Mouse (Mus musculus) frontal cortex, postnatal 25 days (tissue): ENCODE data around the gene Rrp15.
"Not testable (repeated sequence)": the region's sequence is repeated elsewhere in the genome, so short reads cannot be mapped to it uniquely, and the experiment has no call there.

Source experiments
- DNase-seq, 2 experiments: peaks; one replicate each; pipeline ENCODE4 v3.0.0; 2022; ENCODE audit warnings: low spot score in 2 of 2

Gene Rrp15

DNA sequence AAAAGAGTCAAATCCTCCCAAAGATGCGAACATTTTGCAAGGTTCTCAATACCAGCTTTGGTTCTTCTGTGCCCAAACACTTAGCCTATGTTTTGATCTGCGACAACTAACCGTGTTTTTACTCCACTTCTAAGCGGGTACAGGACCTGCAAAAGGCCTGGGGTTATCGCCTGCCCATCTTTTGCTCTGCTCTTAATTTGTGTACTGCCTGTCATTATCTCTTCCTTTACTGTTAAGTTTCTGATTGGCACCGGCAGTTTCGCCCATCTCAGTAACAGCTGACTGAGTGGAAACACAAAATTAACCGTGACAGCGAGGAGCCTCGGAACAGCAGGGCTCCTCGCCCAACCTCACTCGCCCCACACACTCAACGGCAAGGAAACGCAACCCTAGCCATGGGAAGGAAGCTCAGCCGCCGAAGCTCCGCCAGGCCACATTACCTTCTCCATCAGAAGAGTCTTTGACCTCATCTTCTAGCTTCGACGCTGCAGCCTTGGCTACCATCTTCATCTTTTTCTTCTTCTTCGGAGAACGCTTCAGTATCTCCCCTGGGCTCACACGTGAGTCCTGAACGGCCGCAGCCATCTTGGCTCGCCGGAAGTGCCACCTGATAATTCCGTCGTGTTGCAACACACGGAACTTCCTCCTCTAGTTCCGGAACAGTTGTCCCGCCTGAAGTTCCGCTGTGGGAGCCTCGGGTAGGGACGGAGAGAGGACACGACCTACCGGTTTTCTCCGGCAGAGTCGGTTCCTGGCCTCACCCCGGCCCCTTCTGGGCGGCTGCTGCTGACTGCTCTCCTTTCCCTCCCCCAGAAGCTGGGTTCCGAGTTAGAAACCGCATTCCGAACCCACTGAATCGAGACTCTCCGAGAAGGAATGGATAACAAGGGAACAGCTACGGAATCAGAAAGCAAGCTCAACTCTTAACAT is at the start of gene Rrp15:
Gene Rrp15, minus strand, starts transcription at position 635 of the 930 bp plus-strand sequence.
- DNase-seq = peak; percentile 70 to 77

DNA sequence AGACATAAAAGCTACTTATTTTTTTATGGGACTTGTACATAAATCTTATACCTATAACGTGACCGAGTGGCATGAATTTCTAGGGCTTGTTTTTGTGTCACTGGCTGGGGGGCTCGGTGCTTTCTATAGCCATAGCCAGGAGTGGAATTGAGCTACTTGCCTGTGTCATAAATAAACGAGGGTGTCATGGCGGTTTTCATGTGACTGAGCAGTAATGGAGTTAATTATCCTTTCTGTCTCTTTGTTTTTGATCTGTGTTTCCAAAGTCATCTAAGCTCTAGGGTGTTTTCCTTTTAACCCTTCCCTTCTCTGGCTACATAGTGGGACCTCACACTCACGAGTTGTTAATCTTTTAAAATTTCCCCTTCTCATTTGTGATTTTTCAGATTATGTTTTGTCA is 48.8 kb upstream of the Rrp15 start:
- DNase-seq = no peak

DNA sequence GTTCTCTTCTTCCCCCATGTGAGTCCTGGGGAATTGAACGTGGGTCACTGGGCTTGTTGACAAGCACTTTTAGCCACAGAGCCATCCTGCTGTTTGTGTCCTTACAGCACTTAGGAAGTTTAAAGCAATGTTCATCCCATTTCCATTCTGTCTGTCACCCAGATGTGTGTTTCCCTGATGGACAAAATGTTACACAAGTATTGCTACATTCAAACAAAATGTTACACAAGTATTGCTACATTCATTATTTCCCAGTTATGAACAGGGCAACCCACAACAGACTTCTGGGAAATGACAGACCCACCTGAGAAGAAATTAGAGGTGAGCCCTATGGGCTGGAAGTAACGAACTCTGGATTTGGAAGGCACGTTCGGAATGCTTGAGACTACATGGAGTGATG is 36.2 kb upstream of the Rrp15 start:
- DNase-seq = no peak

DNA sequence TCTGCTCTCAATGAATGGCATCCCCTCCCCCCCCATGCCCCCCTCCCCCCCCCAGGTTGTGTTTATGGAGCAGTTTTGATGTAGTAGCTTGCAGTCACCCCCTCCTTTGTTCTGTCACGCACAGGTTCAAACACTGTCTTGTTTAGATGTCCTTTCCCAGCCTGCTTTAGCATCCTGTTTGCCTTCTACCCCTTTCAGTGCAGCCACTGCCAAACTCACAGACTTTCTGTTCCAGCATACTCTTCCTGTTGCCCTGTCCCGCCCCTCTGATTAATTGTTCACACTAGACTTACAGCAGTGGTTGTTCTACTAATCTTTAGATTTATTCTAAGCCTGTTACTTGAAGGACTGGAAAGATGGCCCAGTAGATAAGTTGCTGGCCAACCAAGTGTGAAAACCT is 31.7 kb upstream of the Rrp15 start:
- DNase-seq = no peak

DNA sequence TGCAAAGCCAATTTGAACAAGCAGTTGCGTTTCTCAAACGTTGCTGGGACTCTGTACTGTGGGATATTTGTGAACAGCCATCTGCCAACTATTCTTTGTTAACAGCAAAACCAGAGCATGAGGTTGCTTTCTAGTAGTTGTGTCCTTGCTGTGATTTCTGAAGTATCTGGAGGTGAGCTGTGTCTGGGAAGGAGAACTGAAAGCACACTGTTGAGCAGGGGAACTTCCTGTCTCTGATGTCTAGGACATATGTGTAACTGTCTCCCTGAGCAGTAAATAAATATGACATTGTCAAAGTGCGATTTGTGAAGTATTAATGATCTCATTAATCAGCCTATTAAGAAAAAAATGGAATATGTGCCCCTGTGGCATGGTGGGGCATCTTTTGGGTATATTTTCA is 24.0 kb upstream of the Rrp15 start:
- DNase-seq = no peak

DNA sequence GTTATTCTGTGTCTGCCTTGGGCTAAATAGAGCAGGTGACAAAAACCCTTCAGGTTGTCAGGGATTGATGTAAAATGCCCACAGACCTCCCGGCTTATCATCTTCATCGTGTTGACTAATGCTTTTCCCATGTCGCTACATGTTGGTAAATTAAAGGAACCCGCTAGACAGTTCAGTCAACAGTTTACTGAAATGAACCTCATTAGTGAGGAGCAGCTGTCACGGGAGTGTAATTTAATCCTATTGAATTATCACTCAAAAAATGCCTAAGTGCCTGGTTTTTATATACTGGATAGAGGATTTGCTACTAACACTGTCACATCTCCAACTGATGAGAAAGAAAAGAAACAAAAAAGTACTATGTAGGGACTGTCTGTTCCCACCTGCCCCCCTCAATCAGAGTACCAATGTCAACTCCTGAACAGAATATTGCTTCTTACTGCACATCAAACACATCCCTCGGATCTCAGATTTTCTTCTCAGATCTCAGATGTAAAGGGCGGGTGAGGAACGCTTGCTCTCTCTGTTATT is 23.5 kb upstream of the Rrp15 start:
- DNase-seq = no peak

DNA sequence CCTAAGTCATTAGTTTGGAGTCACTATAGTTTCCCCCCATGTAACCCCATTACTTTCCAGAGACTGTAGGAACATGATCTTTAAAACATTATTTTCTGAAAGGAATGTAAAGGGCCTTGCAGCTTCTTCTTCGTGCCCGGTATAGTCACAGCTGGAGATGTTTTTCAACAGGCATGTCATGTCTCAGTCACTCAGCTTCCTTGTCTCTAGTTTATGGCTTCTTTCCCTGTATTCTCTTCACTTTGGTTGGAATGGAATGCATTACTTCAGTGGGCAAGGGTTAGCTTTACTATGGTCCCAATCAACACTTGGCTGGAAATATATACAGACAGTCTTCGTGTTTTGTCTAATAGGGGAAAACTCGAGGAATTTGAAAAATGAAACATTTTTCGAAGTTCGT is 22.8 kb upstream of the Rrp15 start:
- no peak for DNase-seq

DNA sequence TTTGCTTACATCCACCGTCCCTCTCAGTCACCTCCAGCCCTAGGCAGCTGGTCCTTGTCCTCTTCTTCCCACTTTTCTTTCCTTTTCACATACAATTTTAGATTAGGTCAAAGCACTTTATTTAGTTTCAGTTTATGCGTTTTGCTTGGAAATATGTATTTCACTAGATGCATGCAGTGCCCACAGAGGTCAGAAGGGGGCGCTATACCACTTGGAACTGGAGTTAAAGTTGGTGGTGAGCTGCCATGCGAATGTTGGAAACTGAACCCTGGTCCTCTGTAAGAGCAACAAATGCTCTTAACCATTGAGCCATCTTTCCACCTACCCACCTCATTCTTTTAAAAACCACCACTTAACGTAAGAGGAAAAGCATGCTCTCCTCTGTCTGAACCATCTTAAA is 21.5 kb upstream of the Rrp15 start:
- DNase-seq = no peak

DNA sequence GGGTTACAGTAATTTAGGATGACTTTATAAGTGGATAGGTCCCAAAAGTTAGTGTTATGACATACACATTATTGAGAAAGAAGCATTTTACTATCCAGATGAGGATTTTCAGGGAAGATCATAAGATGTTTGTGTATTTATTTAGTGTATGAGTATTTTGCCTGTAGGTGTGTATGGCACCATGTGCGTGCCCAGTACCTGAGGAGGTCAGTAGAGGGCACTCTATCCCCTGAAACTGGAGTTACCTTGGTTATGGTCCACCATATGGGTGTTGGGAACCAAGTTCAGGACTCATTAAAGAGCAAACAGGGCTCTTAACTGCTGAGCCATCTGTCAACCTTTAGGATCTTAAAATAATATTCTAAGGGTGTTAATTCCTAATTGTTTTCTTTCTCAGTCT is 19.2 kb upstream of the Rrp15 start:
- no peak for DNase-seq

DNA sequence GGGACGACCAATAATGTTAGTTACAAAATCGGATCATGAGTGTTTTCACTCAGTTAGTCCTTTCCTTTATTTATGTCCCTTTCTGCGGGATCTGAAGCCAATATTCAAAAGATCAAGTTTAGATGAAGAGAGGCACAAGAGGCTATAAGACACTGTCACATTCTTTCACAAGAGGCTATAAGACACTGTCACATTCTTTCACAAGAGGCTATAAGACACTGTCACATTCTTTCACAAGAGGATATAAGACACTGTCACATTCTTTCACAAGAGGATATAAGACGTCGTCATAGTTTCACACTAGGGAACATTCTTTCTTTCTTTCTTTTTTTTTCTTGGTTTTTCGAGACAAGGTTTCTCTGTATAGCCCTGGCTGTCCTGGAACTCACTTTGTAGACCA is 14.3 kb upstream of the Rrp15 start:
- not testable (repeated sequence) for DNase-seq

DNA sequence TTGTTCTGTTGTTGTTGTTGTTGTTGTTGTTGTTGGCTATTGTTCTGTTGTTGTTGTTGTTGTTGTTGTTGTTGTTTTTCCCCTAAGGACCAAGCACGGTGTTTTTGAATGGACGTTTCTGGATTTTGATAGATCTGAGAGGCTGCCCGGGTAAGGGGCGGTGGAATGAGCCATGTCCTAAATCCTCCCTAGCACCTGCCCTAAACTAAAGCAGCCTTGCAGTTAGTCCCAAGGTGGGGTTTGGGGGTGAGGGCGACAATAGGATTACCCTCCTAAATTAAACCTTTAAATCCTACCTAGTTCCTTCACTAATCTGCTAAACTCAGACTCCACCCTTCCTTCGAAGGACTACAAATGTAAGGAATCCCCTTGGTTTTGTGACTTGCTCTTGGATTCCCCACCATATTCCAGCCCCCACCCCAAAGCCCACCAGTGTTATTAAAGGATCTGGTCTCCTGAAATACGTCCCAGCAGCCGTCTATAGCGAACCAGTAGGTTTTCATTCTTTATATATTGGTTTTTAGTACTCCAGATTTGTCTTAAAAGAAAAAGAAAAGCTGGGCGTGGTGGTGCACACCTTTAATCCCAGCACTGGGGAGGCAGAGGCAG is 621 bp upstream of the Rrp15 start:
- no peak for DNase-seq

DNA sequence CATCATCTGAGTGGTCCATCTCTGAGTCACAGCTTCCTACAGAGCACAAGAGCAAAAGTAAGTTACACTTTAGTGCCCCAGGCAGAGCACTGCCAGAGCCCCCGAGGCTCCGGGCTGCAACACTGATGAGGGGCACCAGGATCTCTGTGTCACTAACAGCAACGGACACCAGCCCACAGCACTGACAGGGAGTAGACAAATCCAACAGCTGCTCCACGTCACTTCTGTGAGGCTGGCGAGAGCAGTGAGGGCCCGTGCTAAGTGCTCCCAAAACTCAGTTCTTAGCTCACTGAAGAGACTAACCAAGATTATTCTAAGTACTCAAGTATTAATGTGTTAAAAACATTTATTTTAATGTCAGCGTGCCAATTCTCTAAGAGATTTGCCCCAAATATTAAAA is 9.3 kb downstream of the Rrp15 start:
- DNase-seq = no peak

DNA sequence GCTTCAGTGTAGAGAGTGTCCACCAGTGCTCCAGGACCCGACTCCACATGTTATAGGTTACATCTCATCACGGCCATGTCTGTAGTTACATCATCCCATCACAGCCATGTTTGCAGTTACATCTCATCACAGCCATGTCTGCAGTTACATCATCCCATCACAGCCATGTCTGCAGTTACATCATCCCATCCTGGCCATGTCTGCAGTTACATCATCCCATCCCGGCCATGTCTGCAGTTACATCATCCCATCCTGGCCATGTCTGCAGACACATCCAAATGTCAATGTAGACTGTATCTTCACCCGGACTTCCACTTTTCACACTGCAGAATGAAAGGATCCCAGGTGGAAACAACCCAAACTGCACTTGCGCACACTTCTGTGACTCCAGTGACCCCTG is 13.6 kb downstream of the Rrp15 start:
- no peak for DNase-seq

DNA sequence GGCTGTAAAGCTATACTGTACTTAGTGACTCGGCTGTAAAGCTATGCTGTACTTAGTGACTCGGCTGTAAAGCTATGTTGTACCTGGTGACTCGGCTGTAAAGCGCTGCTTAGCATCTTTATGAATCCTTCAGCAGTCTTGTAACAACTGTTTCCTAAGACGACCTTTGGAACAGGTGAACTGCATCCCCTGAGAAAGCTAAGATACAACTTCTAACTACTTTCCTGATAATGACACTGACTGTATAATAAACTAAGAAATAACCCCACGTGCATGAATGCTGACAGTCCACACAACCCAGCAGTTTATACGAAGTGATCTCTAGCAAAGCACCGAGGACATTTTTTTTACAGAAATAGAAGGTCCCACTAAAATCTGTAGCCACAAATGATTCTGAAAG is 16.1 kb downstream of the Rrp15 start:
- no peak for DNase-seq

DNA sequence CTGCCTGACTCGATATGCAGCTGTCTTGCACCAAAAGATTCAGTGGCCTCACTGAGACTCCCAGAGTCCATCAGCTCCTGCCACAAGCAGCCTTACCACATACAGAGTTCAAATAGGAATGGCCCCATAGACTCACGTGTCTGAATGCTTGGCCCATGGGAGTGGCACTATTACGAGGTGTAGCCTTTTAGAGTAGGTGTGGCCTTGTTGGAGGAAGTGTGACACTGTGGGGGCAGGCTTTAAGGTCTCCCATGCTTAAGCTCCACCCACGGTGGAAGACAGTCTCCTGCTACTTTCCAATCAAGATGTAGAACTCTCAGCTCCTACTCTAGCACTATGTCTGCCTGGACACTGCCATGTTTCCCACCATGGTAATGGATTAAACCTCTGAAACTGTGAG is 20.4 kb downstream of the Rrp15 start:
- no peak for DNase-seq

DNA sequence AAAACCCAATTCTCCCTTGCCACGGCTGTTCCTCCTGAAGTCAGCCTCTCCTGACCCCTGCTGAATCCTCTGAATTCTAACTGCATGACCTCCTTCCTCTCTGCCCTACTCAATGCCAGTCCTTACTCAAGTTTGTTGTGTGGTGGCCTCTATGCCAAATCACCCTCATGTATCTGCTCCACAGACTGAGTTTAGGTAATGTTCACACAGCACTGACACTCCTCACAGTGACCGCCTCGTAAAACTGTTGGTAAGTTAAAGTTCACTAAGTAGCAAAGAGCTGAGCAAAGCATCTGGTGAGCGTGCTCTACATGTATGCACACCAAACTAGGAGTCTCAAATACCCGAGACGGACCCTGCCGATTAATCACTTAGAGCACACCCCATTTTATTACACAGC is 23.0 kb downstream of the Rrp15 start:
- no peak for DNase-seq

DNA sequence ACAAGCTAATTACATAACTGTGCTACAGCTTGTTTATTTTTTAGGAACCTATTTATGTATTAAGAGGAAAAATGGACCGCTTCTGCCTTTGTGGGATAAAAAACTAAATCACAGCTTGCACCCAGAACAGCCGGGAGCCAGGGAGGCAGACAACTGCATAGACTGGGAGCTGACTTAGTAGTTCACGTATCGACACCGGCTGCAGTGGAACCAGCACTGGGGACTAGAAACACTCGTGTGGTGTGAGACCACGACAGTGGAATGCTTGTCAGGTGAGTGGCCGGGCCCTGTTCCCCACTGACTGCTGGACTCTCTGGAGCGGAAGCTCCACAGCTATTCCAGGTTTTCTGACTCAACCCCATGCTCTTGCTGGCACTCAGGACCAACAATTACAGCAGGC is 26.9 kb downstream of the Rrp15 start:
- DNase-seq = no peak

DNA sequence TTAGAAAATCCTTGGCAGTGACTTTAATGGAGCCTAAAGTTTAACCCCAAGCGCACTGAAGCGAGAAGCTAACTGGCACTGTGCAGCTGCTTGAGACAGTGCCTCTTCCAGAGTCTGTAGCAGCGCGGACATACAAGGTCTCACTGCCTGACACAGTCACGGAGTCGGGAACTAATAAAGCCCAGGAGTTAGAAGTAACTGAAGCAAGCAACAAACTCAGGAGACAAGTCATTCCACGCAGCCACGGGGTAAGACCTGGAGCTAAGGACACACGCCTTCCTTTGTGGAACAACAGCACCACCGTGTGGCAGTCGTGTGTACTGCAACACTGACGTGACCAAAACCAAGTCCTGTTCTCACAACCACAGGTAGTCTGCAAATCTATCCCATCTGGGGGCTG is 27.3 kb downstream of the Rrp15 start:
- DNase-seq = peak; percentile 87 to 90

DNA sequence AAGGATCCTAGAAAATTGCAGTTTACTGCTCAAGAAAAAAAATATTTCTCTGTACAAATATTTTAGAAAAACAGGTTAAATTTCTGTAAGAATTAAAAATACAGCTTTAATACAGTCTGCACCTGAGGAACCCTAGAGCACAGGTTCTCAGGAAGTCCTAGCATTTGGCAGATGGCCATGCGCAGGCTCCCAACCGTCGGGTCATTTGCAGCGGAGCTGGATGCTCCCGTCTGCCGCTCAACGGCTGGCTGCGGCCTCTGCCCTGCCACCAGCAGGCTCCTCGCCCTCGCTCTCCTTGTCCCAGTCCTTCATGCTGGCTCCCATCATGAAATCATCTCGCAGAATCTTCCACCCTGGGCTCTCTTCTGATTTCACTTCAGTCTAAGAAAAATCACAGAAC is 28.0 kb downstream of the Rrp15 start:
- no peak for DNase-seq

DNA sequence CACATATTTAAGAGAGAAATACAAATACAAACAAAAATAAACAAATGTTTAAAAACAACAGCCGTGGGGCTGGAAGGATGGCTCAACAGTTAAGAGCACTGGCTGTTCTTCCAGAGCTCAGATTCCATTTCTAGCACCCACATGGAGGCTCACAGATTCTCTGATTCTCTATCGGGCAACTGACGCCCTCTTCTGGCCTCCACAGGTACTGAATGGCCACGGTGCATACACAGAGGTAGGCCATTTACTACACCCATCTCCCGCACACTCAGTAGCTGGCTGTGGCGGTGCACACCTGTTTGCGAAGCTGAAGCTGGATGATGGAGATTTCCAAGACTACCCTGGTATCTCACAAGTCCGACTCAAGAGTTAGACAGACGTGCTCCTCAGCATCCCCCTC is 29.4 kb downstream of the Rrp15 start:
- no peak for DNase-seq

DNA sequence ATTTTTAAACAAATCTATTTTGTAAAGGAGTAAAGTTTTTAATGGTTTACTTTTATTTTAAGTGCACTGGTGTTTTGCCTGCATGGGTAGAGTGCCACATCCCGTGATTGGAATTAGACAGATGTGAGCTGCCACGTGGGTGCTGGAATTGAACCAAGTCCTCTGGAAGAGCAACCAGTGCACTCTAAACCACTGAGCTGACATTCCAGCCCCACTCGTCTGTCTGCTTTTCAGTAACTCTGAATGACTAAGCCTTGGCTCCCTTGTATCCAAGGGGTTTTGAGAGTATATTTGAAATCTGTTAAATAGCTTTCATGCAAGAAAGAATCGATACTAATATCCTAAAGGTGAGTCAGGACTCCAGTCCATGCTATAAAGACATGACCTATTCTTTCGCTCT is 30.3 kb downstream of the Rrp15 start:
- no peak for DNase-seq

DNA sequence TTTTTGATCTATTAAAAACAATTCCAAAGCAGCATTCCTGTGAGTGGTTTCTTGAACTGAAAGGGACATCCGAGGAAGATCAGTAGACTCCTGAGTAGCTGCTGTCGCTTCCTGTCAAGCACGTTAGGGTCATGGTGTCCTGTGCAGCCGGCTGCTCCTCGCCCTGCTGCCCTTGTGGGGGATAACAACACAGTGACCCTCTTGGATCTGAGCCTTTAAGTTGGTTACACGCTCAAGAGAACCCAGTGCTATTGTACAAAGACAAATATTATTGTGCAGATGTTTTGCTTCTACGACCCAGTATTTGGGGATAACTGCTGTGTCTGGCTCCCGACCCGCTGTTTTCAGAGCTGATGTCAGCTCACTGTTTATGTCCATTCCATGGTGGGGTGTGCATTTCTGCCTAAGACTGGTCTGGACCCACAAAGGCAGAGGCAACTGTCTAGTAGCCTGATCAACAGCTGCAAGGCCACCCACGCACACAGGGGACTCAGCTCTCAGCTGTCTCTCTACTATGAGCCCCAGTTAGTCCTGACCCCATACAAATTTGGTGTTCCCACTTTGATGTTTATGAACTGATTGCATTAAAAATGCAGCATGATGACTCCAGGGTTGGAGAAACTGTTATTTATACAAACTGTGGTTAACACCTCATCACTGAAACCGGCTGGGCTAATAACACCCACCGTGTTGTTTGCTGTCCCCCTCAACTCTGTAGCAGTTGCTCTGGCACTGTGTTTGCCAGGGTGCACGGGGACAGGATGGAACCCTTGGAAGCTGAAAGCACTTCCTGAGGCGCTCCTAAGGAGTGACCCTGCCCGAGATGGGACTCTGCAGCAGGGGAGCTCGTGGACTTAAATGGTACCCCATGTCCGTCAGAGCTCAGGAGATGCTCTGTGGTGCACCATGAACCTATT is 33.9 kb downstream of the Rrp15 start:
- no peak for DNase-seq
